Mouse (Mus musculus): Measurements from ENCODE around the gene Zbtb4. TPM values are rescaled to one million over a fixed set of nuclear protein-coding genes. Genes with fewer than 3 reads are reported as not detected.
A peak's percentile ranks its signal among the peaks of the same experiment; 100 is the strongest.

Gene Zbtb4
- polyA plus RNA-seq, 1 experiment, result not detected

GRCm38 (mm10) chr11:69802648-69803105, 37.0 kb downstream of the Zbtb4 start:
- WGBS, result under 1% methylated on average over 33 of the region's 33 CpGs
- peak; percentile 59; the same call in 1 of the 2 replicates for TF ChIP-seq POLR2A (IDR thresholded peaks at IDR 0.05; ENCODE audit: insufficient read depth, low read depth, low read length)
- no peak for TF ChIP-seq CTCF (IDR thresholded peaks at IDR 0.05; ENCODE audit: insufficient read depth, low read depth, low read length)
- Histone ChIP-seq H3K4me3 (ENCODE audit: insufficient read depth, low read depth, low read length) (peak overlapping the region; percentile 55), H3K27ac (ENCODE audit: insufficient read depth, low read depth, low read length) (peak overlapping the region; percentile 34; the same call in 1 of the 2 replicates), H3K4me1 (ENCODE audit: control insufficient read depth, insufficient read depth, low read length) (peaks cover 35% of the 10 kb centered on the region)

DNA sequence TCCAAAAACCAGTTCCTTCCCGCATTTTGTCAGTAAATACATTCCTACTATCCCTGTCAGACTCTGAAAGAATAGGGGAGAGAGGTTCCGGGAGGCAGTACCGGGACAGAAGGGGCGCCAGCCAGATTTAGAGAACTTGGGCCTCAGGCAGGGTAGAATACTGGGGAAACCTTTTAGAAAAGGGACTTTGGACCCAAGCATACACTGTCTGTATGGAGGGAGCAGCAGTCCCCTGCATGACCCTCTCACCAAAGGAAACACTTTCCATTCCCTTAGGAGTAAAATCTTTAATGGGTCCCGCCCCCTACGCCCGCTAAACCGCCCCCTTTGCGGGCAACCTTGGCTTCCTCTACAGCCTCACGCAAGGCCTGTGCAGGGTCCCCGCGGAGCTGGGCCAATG, 37.6 kb downstream of the Zbtb4 start:
- Histone ChIP-seq H3K27ac (ENCODE audit: insufficient read depth, low read depth, low read length) (peak overlapping the region; percentile 12), H3K4me1 (ENCODE audit: control insufficient read depth, insufficient read depth, low read length) (peaks cover 35% of the 10 kb centered on the region), H3K4me3 (ENCODE audit: insufficient read depth, low read depth, low read length) (peak overlapping the region; percentile 55)
- no peak for TF ChIP-seq POLR2A (IDR thresholded peaks at IDR 0.05; ENCODE audit: insufficient read depth, low read depth, low read length)
- WGBS, result 3% methylated on average over 12 of the region's 12 CpGs

- WGBS, result 2% methylated on average over 60 of the region's 60 CpGs
- no peak overlapping the region; the same call in 1 of the 2 replicates for H3K27ac ChIP-seq (ENCODE audit: insufficient read depth, low read depth, low read length)
These were observed 38.3 kb downstream of the Zbtb4 start for GRCm38 (mm10) chr11:69803786-69804651.

DNA sequence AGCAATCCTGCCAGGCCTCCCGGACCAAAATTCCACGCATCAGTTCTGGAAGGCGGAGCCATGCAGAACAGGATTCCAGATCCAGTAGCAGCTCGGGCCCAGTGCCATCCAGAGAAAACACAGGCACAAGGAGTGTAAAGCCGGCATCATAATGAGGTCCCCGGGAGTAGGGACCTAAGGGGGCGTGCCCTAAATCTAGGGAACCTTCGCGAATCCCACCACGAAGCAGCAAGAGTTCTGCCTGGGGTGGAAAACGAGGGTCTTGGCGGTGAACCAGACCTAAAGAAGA, 38.9 kb downstream of the Zbtb4 start:
- WGBS, result 28% methylated on average over 12 of the region's 12 CpGs
- Histone ChIP-seq H3K4me1 (ENCODE audit: control insufficient read depth, insufficient read depth, low read length) (peaks cover 35% of the 10 kb centered on the region), H3K27ac (ENCODE audit: insufficient read depth, low read depth, low read length) (no peak overlapping the region), H3K4me3 (ENCODE audit: insufficient read depth, low read depth, low read length) (no peak overlapping the region)
- TF ChIP-seq CTCF (IDR thresholded peaks at IDR 0.05; ENCODE audit: insufficient read depth, low read depth, low read length) (no peak), POLR2A (IDR thresholded peaks at IDR 0.05; ENCODE audit: insufficient read depth, low read depth, low read length) (no peak)

More at GRCm38 (mm10) chr11:69803786-69804651, 38.3 kb downstream of the Zbtb4 start:
- Histone ChIP-seq H3K4me3 (ENCODE audit: insufficient read depth, low read depth, low read length) (peak overlapping the region; percentile 55), H3K4me1 (ENCODE audit: control insufficient read depth, insufficient read depth, low read length) (peaks cover 35% of the 10 kb centered on the region)
- TF ChIP-seq POLR2A (IDR thresholded peaks at IDR 0.05; ENCODE audit: insufficient read depth, low read depth, low read length) (no peak), CTCF (IDR thresholded peaks at IDR 0.05; ENCODE audit: insufficient read depth, low read depth, low read length) (peak; percentile 69)

- 35% methylated on average over 29 of the region's 29 CpGs for WGBS
- Histone ChIP-seq H3K4me1 (ENCODE audit: control insufficient read depth, insufficient read depth, low read length) (peaks cover 31% of the 10 kb centered on the region), H3K4me3 (ENCODE audit: insufficient read depth, low read depth, low read length) (no peak within 1 kb of the TSS), H3K27ac (ENCODE audit: insufficient read depth, low read depth, low read length) (no peak within 1 kb of the TSS)
- TF ChIP-seq POLR2A (IDR thresholded peaks at IDR 0.05; ENCODE audit: insufficient read depth, low read depth, low read length), result no peak
- no peak for TF ChIP-seq CTCF (IDR thresholded peaks at IDR 0.05; ENCODE audit: insufficient read depth, low read depth, low read length)
These were observed 39.5 kb downstream of the Zbtb4 start, which contains the start of gene Tmem102 for GRCm38 (mm10) chr11:69804972-69805909. TSS of gene Tmem102 (minus strand) at chr11:69805624.

DNA sequence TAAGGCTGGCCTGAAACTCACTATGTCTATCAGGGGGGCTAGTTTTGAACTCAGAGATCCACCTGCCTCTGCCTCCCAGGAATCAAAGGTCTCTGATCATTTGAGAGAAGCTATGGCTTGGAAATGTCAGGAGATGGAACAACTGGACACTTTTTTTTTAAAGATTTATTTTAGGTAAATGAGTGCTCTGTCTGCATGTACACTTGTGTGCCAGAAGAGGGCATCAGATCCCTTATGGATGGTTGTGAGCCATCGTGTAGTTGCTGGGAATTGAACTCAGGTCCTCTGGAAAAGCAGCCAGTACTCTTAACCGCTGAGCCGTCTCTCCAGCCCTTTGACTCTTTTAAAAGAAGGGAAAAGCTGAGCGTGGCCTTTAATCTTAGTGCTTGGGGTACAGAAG, 40.7 kb downstream of the Zbtb4 start:
- Histone ChIP-seq H3K4me1 (ENCODE audit: control insufficient read depth, insufficient read depth, low read length) (peaks cover 20% of the 10 kb centered on the region), H3K4me3 (ENCODE audit: insufficient read depth, low read depth, low read length) (no peak overlapping the region), H3K27ac (ENCODE audit: insufficient read depth, low read depth, low read length) (no peak overlapping the region)
- 87% methylated on average over 4 of the region's 4 CpGs for WGBS
- TF ChIP-seq CTCF (IDR thresholded peaks at IDR 0.05; ENCODE audit: insufficient read depth, low read depth, low read length), result no peak
- no peak for TF ChIP-seq POLR2A (IDR thresholded peaks at IDR 0.05; ENCODE audit: insufficient read depth, low read depth, low read length)

DNA sequence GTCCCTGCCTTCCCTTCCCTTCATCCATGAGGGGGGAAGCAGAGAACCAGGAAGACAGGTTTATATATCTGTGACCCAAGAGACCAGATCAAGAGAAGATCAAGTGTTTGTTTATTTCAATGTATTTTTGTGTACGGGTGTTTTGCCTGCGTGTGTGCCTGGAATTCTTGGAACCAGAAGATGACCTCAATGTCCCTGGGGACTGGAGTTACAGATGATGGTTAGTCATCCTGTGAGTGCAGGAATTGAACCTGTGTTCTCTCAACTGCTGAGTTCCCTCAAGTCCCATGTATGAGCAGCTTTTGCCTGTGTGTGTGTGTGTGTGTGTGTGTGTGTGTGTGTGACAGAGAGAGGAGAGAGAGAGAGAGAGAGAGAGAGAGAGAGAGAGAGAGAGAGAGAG, 41.9 kb downstream of the Zbtb4 start:
- Histone ChIP-seq H3K4me1 (ENCODE audit: control insufficient read depth, insufficient read depth, low read length) (peaks cover 12% of the 10 kb centered on the region), H3K4me3 (ENCODE audit: insufficient read depth, low read depth, low read length) (no peak overlapping the region), H3K27ac (ENCODE audit: insufficient read depth, low read depth, low read length) (no peak overlapping the region)
- WGBS, result 85% methylated on average over 2 of the region's 2 CpGs
- TF ChIP-seq POLR2A (IDR thresholded peaks at IDR 0.05; ENCODE audit: insufficient read depth, low read depth, low read length) (no peak), CTCF (IDR thresholded peaks at IDR 0.05; ENCODE audit: insufficient read depth, low read depth, low read length) (no peak)

DNA sequence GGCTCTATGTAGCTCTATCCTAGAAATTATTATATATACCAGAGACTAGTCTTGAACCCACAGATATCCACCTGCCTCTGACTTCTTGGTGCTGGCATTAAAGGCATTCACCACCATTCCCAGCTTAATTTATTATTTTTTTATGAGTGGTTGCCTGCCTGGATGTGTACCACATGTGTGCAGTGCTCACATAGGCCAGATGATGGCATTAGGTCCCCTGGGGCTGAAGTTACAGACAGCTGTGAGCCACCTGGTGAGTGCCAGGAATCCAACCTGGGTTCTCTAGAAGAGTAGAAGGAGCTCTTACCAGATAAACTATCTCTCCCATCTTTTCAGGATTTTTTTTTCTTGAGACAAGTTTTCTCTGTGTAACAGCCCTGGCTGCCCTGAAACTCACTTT, 44.6 kb downstream of the Zbtb4 start:
- no peak for TF ChIP-seq POLR2A (IDR thresholded peaks at IDR 0.05; ENCODE audit: insufficient read depth, low read depth, low read length)
- TF ChIP-seq CTCF (IDR thresholded peaks at IDR 0.05; ENCODE audit: insufficient read depth, low read depth, low read length), result no peak
- H3K4me3 ChIP-seq (ENCODE audit: insufficient read depth, low read depth, low read length), result no peak overlapping the region
- H3K4me1 ChIP-seq (ENCODE audit: control insufficient read depth, insufficient read depth, low read length), result no peaks in the 10 kb centered on the region
- no peak overlapping the region for H3K27ac ChIP-seq (ENCODE audit: insufficient read depth, low read depth, low read length)

- no peak within 1 kb of the TSS for H3K27ac ChIP-seq (ENCODE audit: insufficient read depth, low read depth, low read length)
- WGBS, result 63% methylated on average over 10 of the region's 10 CpGs
- TF ChIP-seq POLR2A (IDR thresholded peaks at IDR 0.05; ENCODE audit: insufficient read depth, low read depth, low read length) (no peak), CTCF (IDR thresholded peaks at IDR 0.05; ENCODE audit: insufficient read depth, low read depth, low read length) (no peak)
- H3K4me1 ChIP-seq (ENCODE audit: control insufficient read depth, insufficient read depth, low read length), result no peaks in the 10 kb centered on the region
- H3K4me3 ChIP-seq (ENCODE audit: insufficient read depth, low read depth, low read length), result no peak within 1 kb of the TSS
These were observed 49.4 kb downstream of the Zbtb4 start, which contains the start of gene Gm39566 for GRCm38 (mm10) chr11:69815155-69815554. TSS of gene Gm39566 (minus strand) at chr11:69815298.
